Mouse (Mus musculus) activated CD4-positive, CD25-positive, alpha-beta regulatory T cell, adult 9 weeks (primary cell): ENCODE results near the gene Gm20816. TPM values are rescaled to one million over a fixed set of nuclear protein-coding genes. Genes with fewer than 3 reads are reported as not detected.

Experiments
- polyA plus RNA-seq: library from polyadenylated mRNA; unstranded; fragments of 100-300 nt; shearing (Covaris generic); gene quantifications from one replicate; pipeline ENCODE4 v1.2.1, GENCODE M21; 2017

The Gm20816 gene
- polyA plus RNA-seq = not detected

DNA sequence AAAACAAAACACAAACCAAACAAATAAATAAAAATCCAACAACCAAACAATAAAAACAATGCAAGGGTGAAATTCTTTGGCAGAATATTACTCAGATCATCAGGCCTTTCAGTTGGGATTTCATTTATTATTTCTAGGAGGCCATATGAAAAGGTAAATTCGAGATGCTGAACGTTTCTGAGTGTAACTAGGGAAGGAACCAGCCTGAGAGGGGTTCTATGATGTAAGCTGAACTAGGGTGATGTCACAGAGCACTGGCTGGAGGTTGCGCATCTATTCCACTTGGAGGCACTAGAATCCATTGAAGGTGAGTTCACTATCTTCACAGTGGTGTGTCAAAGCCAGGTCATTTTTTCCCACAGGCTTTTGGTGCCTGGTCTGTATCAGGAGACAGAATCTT is at the start of gene Gm20816:
Gene Gm20816, plus strand, starts transcription at position 301 of the 400 bp plus-strand sequence.

Other genes starting within 250 kb of the Gm20816 start
- not detected for gene Gm20937, start 243.1 kb upstream of the Gm20816 start, polyA plus RNA-seq